Comparison of ENCODE assay signal across 20 mouse cellular contexts in the genomic region with DNA sequence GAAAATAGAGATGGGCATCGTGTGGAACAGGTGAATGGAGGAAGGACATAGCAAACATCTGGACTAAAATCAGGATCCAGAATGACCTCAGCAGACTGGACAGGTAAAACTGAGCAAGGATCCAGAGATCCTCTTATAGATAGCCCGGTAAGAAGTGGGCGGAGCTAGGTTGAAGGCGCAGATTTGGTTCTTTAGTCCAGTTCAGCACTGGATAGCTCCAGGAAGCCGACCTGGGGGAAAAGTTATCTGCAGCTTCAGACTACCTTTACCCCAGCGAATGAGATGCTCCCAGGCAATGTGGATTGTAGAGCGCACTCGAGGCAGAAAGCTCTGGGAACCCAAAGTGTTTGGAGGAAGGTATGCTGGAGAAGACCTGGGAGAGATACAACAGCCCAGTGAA. TPM values are rescaled to one million over a fixed set of nuclear protein-coding genes. Genes with fewer than 3 reads are reported as not detected.
DNase-seq lines count a peak whose midpoint lies in the region; ATAC-seq lines count a peak whose summit lies in the region.
"Had no signal": no experiment of that assay in that cellular context is flagged by ENCODE, and none has a peak within 500 bp of the region (broad histone marks: within the 10 kb centered on the region; RNA-seq: fewer than 3 reads in every experiment).

No protein-coding gene starts in this region.

- ATAC-seq in forebrain, embryonic 11.5 days (replicated peaks; ENCODE audit: low FRiP score), result no peak
- no peak for ATAC-seq in embryonic facial prominence, embryonic 14.5 days (ENCODE audit: low read depth)
- ATAC-seq: forebrain, embryonic 16.5 days; liver, embryonic 12.5 days had no signal

- intact Hi-C loops in left cerebral cortex, postnatal 4 days (cut with DNase I), result no loop called here

- no peak overlapping the region for H3K4me2 ChIP-seq in forebrain, embryonic 11.5 days (ENCODE audit: low read depth, low read length, severe bottlenecking)
- H3K4me2 ChIP-seq in embryonic facial prominence, embryonic 14.5 days (ENCODE audit: low read depth, low read length), result no peak overlapping the region
- H3K4me2 ChIP-seq: embryonic facial prominence, embryonic 12.5 days; hindbrain, embryonic 12.5 days; liver, embryonic 12.5 days; lung, embryonic 15.5 days; midbrain, embryonic 12.5 days had no signal

- H3K27ac ChIP-seq in forebrain, embryonic 11.5 days (ENCODE audit: low read depth, low read length), result no peak overlapping the region
- H3K27ac ChIP-seq in forebrain, embryonic 10.5 days, result no peak overlapping the region
- no peak overlapping the region for H3K27ac ChIP-seq in embryonic facial prominence, embryonic 14.5 days (replicated peaks; ENCODE audit: low read depth, low read length)
- H3K27ac ChIP-seq: embryonic facial prominence, embryonic 12.5 days; hindbrain, embryonic 12.5 days; liver, embryonic 12.5 days; lung, embryonic 15.5 days; midbrain, embryonic 12.5 days had no signal

- no peaks in the 10 kb centered on the region for H3K36me3 ChIP-seq in forebrain, embryonic 11.5 days (ENCODE audit: control insufficient read depth, insufficient read depth, low read length)
- H3K36me3 ChIP-seq in forebrain, embryonic 10.5 days (replicated peaks), result no peaks in the 10 kb centered on the region
- no peaks in the 10 kb centered on the region for H3K36me3 ChIP-seq in embryonic facial prominence, embryonic 14.5 days (ENCODE audit: control insufficient read depth, insufficient read depth, low read length)
- H3K36me3 ChIP-seq: embryonic facial prominence, embryonic 12.5 days; hindbrain, embryonic 12.5 days; liver, embryonic 12.5 days; lung, embryonic 15.5 days; midbrain, embryonic 12.5 days had no signal

- H3K4me3 ChIP-seq in forebrain, embryonic 11.5 days (ENCODE audit: low read depth, low read length), result no peak overlapping the region
- no peak overlapping the region for H3K4me3 ChIP-seq in forebrain, embryonic 10.5 days
- H3K4me3 ChIP-seq in embryonic facial prominence, embryonic 14.5 days (ENCODE audit: low read depth, low read length), result no peak overlapping the region
- H3K4me3 ChIP-seq: embryonic facial prominence, embryonic 12.5 days; hindbrain, embryonic 12.5 days; liver, embryonic 12.5 days; lung, embryonic 15.5 days; midbrain, embryonic 12.5 days had no signal

- no peaks in the 10 kb centered on the region for H3K27me3 ChIP-seq in forebrain, embryonic 11.5 days (ENCODE audit: control insufficient read depth, insufficient read depth, low read length)
- no peaks in the 10 kb centered on the region for H3K27me3 ChIP-seq in forebrain, embryonic 10.5 days (ENCODE audit: poor library complexity, severe bottlenecking)
- no peaks in the 10 kb centered on the region for H3K27me3 ChIP-seq in embryonic facial prominence, embryonic 14.5 days (replicated peaks; ENCODE audit: control insufficient read depth, insufficient read depth, low read length)
- H3K27me3 ChIP-seq: embryonic facial prominence, embryonic 12.5 days; hindbrain, embryonic 12.5 days; liver, embryonic 12.5 days; lung, embryonic 15.5 days; midbrain, embryonic 12.5 days had no signal

- no peak overlapping the region for H3K9ac ChIP-seq in forebrain, embryonic 11.5 days (ENCODE audit: low read length)
- H3K9ac ChIP-seq in embryonic facial prominence, embryonic 14.5 days (ENCODE audit: low read depth, low read length), result no peak overlapping the region
- H3K9ac ChIP-seq: embryonic facial prominence, embryonic 12.5 days; hindbrain, embryonic 12.5 days; liver, embryonic 12.5 days; lung, embryonic 15.5 days; midbrain, embryonic 12.5 days had no signal

- DNase-seq in forebrain, embryonic 11.5 days (ENCODE audit: low spot score), result peak; percentile 42
- DNase-seq in forebrain, embryonic 10.5 days (ENCODE audit: extremely low spot score, low spot score), result no peak
- peak; percentile 23 for DNase-seq in thymus, postnatal 0 days (ENCODE audit: low spot score)
- no peak for DNase-seq in thymus, postnatal 10 days (ENCODE audit: low spot score in 2 of 2)
- peak; percentile 35 for DNase-seq in embryonic facial prominence, embryonic 14.5 days (ENCODE audit: low spot score)
- no peak for DNase-seq in right cerebral cortex, postnatal 4 days
- DNase-seq in left cerebral cortex, postnatal 4 days, result no peak
- DNase-seq in urinary bladder, postnatal 10 days (ENCODE audit: low spot score), result no peak
- DNase-seq: adrenal gland, postnatal 14 days; cerebellum, postnatal 10 days; gastrocnemius, postnatal 36 days; layer of hippocampus, postnatal 36 days; thymus, postnatal 36 days had no signal

- no peaks in the 10 kb centered on the region; the same call in 1 of the 2 replicates for H3K9me3 ChIP-seq in forebrain, embryonic 11.5 days (ENCODE audit: control insufficient read depth, low read length)
- H3K9me3 ChIP-seq in forebrain, embryonic 10.5 days, result 0 out of 2 replicates have a peak, but pooled peaks cover 4% of the 10 kb centered on the region
- H3K9me3 ChIP-seq in embryonic facial prominence, embryonic 14.5 days (ENCODE audit: control insufficient read depth, low read length), result no peaks in the 10 kb centered on the region
- H3K9me3 ChIP-seq: embryonic facial prominence, embryonic 12.5 days; hindbrain, embryonic 12.5 days; liver, embryonic 12.5 days; lung, embryonic 15.5 days; midbrain, embryonic 12.5 days had no signal

- no peaks in the 10 kb centered on the region for H3K4me1 ChIP-seq in forebrain, embryonic 11.5 days (replicated peaks; ENCODE audit: control insufficient read depth, insufficient read depth, low read length)
- H3K4me1 ChIP-seq in forebrain, embryonic 10.5 days, result 0 out of 2 replicates have a peak, but pooled peaks cover 6% of the 10 kb centered on the region
- no peaks in the 10 kb centered on the region for H3K4me1 ChIP-seq in embryonic facial prominence, embryonic 14.5 days (ENCODE audit: control insufficient read depth, insufficient read depth, low read length)
- H3K4me1 ChIP-seq: embryonic facial prominence, embryonic 12.5 days; hindbrain, embryonic 12.5 days; liver, embryonic 12.5 days; lung, embryonic 15.5 days; midbrain, embryonic 12.5 days had no signal

- 36% methylated on average over 8 of the region's 8 CpGs for WGBS in forebrain, embryonic 11.5 days
- WGBS in forebrain, embryonic 10.5 days, result 36% methylated on average over 8 of the region's 8 CpGs
- 33% methylated on average over 8 of the region's 8 CpGs for WGBS in embryonic facial prominence, embryonic 14.5 days

RNA-seq across cellular contexts. Expression of gene Adora2a, which starts 25.3 kb away (rescaled TPM):
- polyA plus RNA-seq in forebrain, embryonic 11.5 days (2014; fragmentation: Nextera tagmentation; extraction: Ambion mirVana), result 2.5 and 4.2 TPM in 2 replicates
- 2.0 and 2.5 TPM in 2 replicates for polyA plus RNA-seq in forebrain, embryonic 10.5 days (2016; fragmentation: Nextera tagmentation; extraction: Ambion mirVana)
- polyA plus RNA-seq in thymus, postnatal 0 days (2015; fragmentation: Nextera tagmentation; extraction: Ambion mirVana), result 6.9 and 7.3 TPM in 2 replicates
- 4.1 and 5.4 TPM in 2 replicates for polyA plus RNA-seq in embryonic facial prominence, embryonic 14.5 days (2014; fragmentation: Nextera tagmentation; extraction: Ambion mirVana)
- total RNA-seq in left cerebral cortex, postnatal 4 days (2021), result 10 to 100 TPM; 10.2 to 13.5 TPM

RNA-seq across cellular contexts. Expression of gene Upb1, which starts 59.0 kb away (rescaled TPM):
- polyA plus RNA-seq in forebrain, embryonic 11.5 days (2014; fragmentation: Nextera tagmentation; extraction: Ambion mirVana), result 0.59 TPM in 1 of 2 replicates, not detected in the other
- polyA plus RNA-seq in forebrain, embryonic 10.5 days (2016; fragmentation: Nextera tagmentation; extraction: Ambion mirVana), result 0.06 and 0.15 TPM in 2 replicates
- 0.42 and 0.55 TPM in 2 replicates for polyA plus RNA-seq in thymus, postnatal 0 days (2015; fragmentation: Nextera tagmentation; extraction: Ambion mirVana)
- 0.99 and 2.2 TPM in 2 replicates for polyA plus RNA-seq in embryonic facial prominence, embryonic 14.5 days (2014; fragmentation: Nextera tagmentation; extraction: Ambion mirVana)
- total RNA-seq in left cerebral cortex, postnatal 4 days (2021), result under 1 TPM; 0.12 to 0.52 TPM
- total RNA-seq: gastrocnemius, postnatal 36 days; layer of hippocampus, postnatal 36 days had no signal
- polyA plus RNA-seq: hindbrain, embryonic 12.5 days; neural tube, embryonic 11.5 days had no signal

Comparison
In these comparisons a context has a peak if more than half of its experiments do, and no peak if none do; other contexts are left out.
1. DNase-seq: peak in forebrain, embryonic 11.5 days (single experiment), thymus, postnatal 0 days (single experiment) and embryonic facial prominence, embryonic 14.5 days (single experiment); none in forebrain, embryonic 10.5 days (single experiment), thymus, postnatal 10 days (0 of 2), right cerebral cortex, postnatal 4 days (single experiment), left cerebral cortex, postnatal 4 days (single experiment) and urinary bladder, postnatal 10 days (single experiment).